Mouse (Mus musculus) cortical plate, adult 2 months (tissue): ENCODE data around the gene Pih1d1. TPM values are rescaled to one million over a fixed set of nuclear protein-coding genes. Genes with fewer than 3 reads are reported as not detected.
"Not testable (repeated sequence)": the region's sequence is repeated elsewhere in the genome, so short reads cannot be mapped to it uniquely, and the experiment has no call there.

Experiments
- H3K27ac ChIP-seq: fragments of 200-500 bp; 2 replicates; pipeline ENCODE4 v1.5.1; 2012; ENCODE audit warnings: low read length, control low read depth, inconsistent platforms; ENCODE audit not compliant: insufficient read depth
- H3K4me1 ChIP-seq: fragments of 200-500 bp; 2 replicates; pipeline ENCODE4 v1.6.1; 2011; ENCODE audit warnings: low read length; ENCODE audit not compliant: control insufficient read depth, insufficient read depth
- H3K4me3 ChIP-seq: fragments of 200-500 bp; 2 replicates; pipeline ENCODE4 v1.5.1; 2011; ENCODE audit warnings: mild to moderate bottlenecking, low read length, control low read depth; ENCODE audit not compliant: insufficient read depth
- CTCF ChIP-seq: fragments of 200-500 bp; IDR thresholded peaks from 2 replicates; pipeline ENCODE4 v1.5.1; 2011; ENCODE audit warnings: mild to moderate bottlenecking, control low read depth, low read length; ENCODE audit not compliant: insufficient read depth; ENCODE audit errors: extremely low read depth
- POLR2A ChIP-seq: fragments of 200-500 bp; IDR thresholded peaks from 2 replicates; pipeline ENCODE4 v1.6.1; 2011; ENCODE audit warnings: mild to moderate bottlenecking, low read length, control low read depth; ENCODE audit not compliant: insufficient read depth; ENCODE audit errors: extremely low read depth
- polyA plus RNA-seq: library from polyadenylated mRNA; depleted of rRNA; stranded (reverse); fragments of >200 nt; gene quantifications from 2 replicates; pipeline ENCODE4 v1.2.3, GENCODE M21; 2012

Gene Pih1d1
- polyA plus RNA-seq, 1 experiment: 59.4 TPM

DNA sequence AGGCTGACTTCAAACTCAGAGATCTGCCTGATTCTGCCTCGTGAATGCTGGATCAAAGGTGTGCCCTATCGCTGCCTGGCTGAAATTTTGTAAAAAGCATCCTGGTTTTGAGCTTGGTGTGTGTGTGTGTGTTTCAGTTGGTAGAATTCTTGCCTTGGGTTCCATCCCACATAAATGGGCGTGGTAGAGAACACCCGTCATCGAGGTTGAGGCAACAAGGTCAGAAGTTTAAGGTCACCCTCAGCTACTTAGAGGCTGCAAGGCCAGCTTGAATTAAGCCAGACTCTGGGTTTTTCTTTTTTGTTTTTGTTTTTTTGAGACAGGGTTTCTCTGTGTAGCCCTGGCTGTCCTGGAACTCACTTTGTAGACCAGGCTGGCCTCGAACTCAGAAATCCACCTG, 35.8 kb upstream of the Pih1d1 start:
- TF ChIP-seq POLR2A: no peak
- TF ChIP-seq CTCF: no peak
- Histone ChIP-seq H3K4me3 (no peak overlapping the region), H3K27ac (no peak overlapping the region), H3K4me1 (0 out of 2 replicates have a peak, but pooled peaks cover 2% of the 10 kb centered on the region)

DNA sequence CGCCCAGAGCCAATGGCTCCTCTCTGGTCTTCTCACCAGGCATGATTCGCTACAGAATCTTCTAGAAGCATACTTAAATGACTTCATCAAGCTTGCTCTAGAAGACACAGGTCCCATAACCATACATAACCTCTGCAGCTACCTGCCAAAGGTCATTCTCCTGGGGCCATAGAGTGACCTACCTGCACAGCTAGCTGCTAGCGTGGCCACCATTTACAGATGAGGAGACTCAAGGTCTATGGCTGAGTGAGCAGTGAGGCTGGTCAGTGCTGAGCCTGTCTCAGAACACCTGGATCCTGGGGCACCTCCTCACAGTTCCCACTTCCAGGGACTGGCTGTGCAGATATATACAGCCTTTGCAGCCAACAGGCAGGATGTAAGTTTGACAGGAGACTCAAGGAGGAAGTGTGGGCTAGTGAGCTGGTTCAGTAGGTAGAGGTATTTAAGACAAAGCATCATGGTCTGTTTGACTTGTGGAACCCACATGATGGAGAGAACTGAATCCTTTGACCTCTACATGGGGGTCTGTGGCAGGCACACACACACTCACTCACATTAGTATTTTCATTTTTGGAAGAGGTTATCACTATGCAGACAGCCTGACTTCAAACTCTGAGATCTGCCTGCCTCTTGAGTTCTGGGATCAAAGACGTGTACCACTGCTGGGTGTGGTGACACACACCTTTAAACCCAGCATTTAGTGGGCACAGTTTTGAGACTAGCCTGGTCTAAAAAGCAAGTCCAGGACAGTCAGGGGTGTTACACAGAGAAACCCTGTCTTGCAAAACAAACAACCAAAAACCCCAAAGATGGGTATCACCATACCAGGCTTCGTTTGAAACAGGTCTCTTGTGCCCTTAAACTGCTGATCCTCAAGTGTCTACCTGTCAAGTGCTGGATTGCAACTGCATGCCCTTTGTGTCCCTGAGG, 34.1 kb upstream of the Pih1d1 start:
- Histone ChIP-seq H3K27ac (0 out of 2 replicates have a peak overlapping the region, but pooled peaks have one; percentile 32), H3K4me3 (no peak overlapping the region), H3K4me1 (0 out of 2 replicates have a peak, but pooled peaks cover 2% of the 10 kb centered on the region)
- TF ChIP-seq CTCF: no peak
- no peak for TF ChIP-seq POLR2A

DNA sequence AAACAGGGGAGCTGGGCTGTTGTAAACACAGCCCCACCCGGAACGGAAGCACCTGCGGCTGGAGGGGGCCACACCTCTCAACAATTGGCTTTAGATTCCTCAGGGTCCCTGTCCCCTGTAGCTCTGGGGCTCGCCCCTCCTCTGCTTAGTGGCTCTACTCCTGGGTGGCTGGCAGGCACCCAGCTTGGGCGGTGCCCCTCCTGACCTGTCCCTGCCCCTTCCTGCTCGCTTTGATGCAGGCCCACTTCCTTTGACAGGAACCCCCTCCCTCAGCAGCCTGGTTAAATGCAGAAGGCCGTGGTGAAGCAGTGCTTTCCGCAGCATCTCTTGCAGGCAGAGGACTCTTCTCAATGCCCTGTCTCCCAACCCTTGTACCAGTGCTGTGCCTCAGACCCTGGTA, 32.7 kb upstream of the Pih1d1 start:
- H3K27ac ChIP-seq: 0 out of 2 replicates have a peak overlapping the region, but pooled peaks have one; percentile 77
- TF ChIP-seq POLR2A (0 out of 2 replicates have a peak, but pooled peaks have one; percentile 35), CTCF (no peak)
- peak overlapping the region; percentile 13; the same call in 1 of the 2 replicates for H3K4me3 ChIP-seq
- 0 out of 2 replicates have a peak, but pooled peaks cover 2% of the 10 kb centered on the region for H3K4me1 ChIP-seq

DNA sequence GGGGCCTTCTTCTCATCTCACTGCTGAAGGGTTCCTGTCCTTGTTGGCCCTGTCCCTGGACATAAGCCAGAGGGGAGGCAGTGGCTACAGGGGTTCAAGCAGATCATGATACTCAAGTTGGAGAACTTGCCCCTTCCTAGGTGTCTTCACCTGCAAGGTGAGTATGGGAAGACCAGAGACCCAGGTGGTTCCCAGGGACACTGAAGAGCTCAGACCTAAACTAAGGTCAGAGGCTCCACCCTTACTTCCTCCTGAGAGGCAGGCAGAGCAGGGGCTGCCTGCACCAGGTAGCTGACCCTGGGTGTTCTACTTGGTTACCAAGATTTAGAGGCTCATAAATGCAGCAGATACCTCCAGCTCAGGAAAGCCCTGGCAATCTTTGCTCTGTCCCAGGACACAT, 32.1 kb upstream of the Pih1d1 start:
- TF ChIP-seq POLR2A: no peak
- no peak for TF ChIP-seq CTCF
- Histone ChIP-seq H3K4me1 (0 out of 2 replicates have a peak, but pooled peaks cover 2% of the 10 kb centered on the region), H3K27ac (peak overlapping the region; percentile 77), H3K4me3 (peak overlapping the region; percentile 13; the same call in 1 of the 2 replicates)

DNA sequence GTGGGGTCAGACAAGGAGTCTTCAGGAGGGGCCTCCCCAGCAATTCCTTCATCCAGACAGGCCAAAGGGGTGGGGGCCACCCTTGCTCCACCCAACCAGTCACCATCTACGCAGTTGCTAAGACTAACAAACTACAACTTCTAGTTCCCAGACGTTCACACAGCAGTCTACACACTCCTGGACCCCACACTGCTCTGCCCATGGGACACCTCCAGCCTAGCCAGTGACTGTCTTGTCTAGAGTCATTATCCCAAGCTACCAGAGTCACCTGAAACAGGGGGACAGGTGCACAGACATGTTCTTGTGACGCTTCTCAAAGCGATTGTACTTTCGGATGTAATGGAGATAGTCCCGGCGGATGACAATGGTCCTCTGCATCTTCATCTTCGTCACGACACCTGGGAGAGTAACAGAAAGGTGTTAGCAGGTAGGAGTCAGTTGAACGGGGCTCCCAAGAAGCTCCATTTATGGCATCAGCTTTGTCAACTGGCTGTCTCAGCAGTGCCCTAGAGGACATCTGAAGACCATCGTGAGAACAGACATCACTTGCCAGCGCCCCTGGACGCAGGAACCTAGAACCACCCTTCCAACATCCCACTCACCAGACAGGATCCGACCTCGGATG, 31.4 kb upstream of the Pih1d1 start:
- Histone ChIP-seq H3K4me1 (0 out of 2 replicates have a peak, but pooled peaks cover 2% of the 10 kb centered on the region), H3K4me3 (peak overlapping the region; percentile 69; the same call in 1 of the 2 replicates), H3K27ac (0 out of 2 replicates have a peak overlapping the region, but pooled peaks have one; percentile 10)
- no peak for TF ChIP-seq POLR2A
- no peak for TF ChIP-seq CTCF

DNA sequence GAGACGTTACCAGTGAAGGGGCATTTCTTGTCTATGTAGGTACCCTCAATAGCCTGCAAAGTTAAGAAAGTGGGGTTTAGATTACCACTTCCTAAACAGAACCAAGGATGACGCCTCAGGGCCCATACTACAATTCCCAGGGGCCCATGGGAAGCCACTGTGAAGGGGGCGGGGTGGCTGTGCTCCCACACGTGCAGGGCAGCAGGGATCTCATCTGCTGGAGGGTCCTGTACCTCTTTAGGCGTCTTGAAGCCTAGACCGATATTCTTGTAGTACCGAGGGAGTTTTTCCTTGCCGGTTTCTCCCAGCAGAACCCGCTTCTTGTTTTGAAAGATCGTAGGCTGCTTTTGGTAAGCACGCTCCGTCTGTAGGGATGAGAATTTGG, 30.9 kb upstream of the Pih1d1 start:
- 0 out of 2 replicates have a peak, but pooled peaks cover 2% of the 10 kb centered on the region for H3K4me1 ChIP-seq
- no peak overlapping the region for H3K27ac ChIP-seq
- no peak for TF ChIP-seq CTCF
- TF ChIP-seq POLR2A: no peak
- peak overlapping the region; percentile 69 for H3K4me3 ChIP-seq

DNA sequence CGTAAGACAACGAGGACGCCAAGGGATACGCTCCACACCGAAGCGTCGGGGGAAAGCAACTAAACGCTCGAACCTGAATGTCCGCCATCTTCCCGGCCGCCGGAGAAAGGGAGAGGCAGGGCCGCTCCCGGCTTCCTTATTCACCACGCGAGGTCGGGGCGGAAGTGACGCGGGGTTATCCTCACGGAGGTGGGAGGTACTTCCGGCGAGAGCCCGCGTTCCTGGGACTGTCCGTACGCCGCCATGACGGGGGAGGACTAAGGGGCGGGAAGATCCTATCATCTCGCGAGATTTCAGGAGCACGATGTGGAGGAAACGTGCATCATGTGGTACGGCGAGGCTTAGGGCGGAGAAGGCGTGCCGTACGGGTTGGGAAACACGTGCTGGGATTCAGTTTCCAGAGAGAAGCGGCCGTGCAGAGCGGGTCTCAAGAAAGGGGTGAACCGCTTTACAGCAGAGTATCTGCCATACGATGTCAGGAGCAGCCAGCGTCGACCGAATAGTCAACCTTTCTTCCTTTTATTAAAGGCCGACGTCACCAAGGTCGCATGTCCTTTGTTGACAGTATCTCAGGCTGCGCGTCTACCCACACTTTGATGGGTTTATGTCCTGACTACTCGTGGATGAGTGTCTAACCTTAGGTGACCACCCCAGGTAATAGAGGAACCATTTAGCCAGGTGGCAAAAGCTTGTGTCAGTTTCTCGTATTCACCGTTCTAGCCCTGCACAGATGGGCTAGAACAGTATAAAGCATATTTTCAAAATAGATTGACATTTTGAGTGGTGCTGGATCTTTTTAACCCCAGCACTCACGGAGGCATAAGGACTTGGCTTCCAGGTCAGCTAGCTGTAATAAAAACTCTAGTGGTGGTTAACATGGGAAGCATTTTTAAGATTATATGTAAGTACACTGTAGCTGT, 29.6 kb upstream of the Pih1d1 start, which contains the start of gene Rps11:
Gene Rps11 (minus strand): TSS at position 216 of the 920 bp plus-strand sequence.
- peak within 1 kb of the TSS; percentile 17 for H3K27ac ChIP-seq
- TF ChIP-seq CTCF (no peak), POLR2A (peak; percentile 74)
- H3K4me3 ChIP-seq: peak within 1 kb of the TSS; percentile 69
- 0 out of 2 replicates have a peak, but pooled peaks cover 2% of the 10 kb centered on the region for H3K4me1 ChIP-seq

DNA sequence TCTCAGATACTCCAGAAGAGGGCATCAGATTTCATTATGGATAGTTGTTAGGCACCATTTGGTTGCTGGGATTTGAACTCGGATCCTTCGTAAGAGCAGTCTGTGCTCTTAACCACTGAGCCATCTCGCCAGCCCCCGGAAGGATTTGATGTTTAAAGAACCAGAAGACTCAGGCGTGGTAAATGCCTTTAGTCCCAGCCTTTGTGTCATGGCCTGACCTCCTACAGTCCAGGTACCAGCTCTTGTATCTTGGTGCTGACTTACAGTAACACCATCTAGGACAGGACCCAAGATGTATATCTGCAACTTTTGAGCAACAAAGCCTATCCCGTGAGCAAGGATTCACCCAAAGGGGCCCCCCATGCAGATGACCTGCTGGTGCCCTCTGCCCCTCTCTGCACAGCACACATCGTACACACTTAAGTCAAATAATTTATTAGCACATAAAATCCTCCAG, 28.9 kb upstream of the Pih1d1 start:
- Histone ChIP-seq H3K27ac (no peak overlapping the region), H3K4me3 (no peak overlapping the region; the same call in 1 of the 2 replicates), H3K4me1 (0 out of 2 replicates have a peak, but pooled peaks cover 2% of the 10 kb centered on the region)
- no peak for TF ChIP-seq POLR2A
- no peak for TF ChIP-seq CTCF

DNA sequence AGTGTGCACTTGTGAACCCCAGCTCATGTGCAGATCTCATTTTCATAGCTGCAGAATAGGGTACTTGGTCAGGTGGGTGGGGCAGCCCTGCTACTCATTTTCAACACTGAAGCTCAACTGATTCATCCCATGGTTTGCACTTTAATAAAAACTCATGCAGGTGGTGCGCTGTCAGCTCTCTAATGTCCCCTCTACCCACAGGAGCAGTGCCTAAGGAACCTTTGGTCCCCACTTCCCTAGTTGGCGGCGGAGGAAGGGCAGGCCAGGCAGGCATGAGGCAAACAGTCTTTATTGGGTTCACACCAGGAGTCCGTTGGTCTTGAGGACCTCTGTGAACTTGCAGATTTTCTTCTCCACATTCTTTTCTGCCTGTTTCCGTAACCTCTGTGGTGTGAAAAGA, 28.5 kb upstream of the Pih1d1 start:
- H3K4me1 ChIP-seq, H3K27ac ChIP-seq, H3K4me3 ChIP-seq: not testable (repeated sequence)
